Mouse (Mus musculus): ENCODE data around the gene 4930568D16Rik. TPM values are rescaled to one million over a fixed set of nuclear protein-coding genes. Genes with fewer than 3 reads are reported as not detected.
A peak's percentile ranks its signal among the peaks of the same experiment; 100 is the strongest.

The 4930568D16Rik gene
- polyA plus RNA-seq, 1 experiment, result not detected

DNA sequence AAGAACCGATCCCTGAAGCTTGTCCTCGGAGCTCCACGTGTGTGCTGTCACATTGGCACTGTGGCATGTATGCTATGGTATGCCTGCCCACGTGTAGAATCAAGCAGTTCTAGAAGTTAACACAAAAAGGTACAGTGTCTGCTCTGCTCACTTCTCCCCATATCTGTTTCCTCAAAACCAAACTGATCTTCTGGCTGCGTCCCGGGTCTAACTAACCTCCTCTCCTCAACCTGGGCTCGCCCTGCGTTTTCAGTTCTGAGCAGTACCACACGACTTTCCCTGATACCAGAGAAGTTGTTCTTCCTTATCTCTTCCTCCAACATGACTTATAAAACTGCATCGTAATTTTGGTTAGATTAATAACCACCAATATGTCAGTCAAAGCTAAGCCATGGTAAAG is 39.9 kb downstream of the 4930568D16Rik start:
- no peak for DNase-seq (ENCODE audit: low read depth in 1 of 2, low spot score in 2 of 2)
- Histone ChIP-seq H3K36me3 (ENCODE audit: control insufficient read depth, insufficient read depth, low read length) (no peaks in the 10 kb centered on the region), H3K27me3 (ENCODE audit: control insufficient read depth, insufficient read depth, low read length) (no peaks in the 10 kb centered on the region), H3K4me3 (ENCODE audit: extremely low read depth, insufficient read depth, insufficient read length) (no peak overlapping the region), H3K27ac (ENCODE audit: insufficient read depth, low read length) (peak overlapping the region; percentile 58), H3K4me1 (ENCODE audit: control insufficient read depth, insufficient read depth, insufficient read length) (peaks cover 4% of the 10 kb centered on the region)
- TF ChIP-seq POLR2A (IDR thresholded peaks at IDR 0.05; ENCODE audit: low read depth, low read length), result no peak
- TF ChIP-seq CTCF (IDR thresholded peaks at IDR 0.05; ENCODE audit: extremely low read depth, insufficient read depth, insufficient read length, insufficient replicate concordance), result no peak
- WGBS, result 20% methylated on average over 10 of the region's 10 CpGs

DNA sequence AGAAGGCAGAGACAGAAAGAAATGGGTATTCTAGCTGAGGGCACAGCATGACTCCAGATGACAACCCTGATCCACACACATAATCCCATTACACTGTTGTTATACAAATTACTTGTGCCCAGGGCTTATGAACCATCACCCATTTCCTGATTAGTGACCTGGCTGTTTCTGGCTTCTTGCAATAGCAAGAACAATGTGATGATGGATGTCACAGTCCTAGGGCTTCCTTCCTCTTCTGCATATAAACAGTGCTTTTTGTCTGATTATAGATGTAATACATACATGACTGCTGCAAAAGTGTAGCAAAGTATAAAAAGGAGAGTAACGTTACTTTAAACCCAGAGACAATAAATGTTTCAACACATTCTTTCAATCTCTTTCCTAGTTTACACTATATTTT is 40.6 kb downstream of the 4930568D16Rik start:
- TF ChIP-seq CTCF (IDR thresholded peaks at IDR 0.05; ENCODE audit: extremely low read depth, insufficient read depth, insufficient read length, insufficient replicate concordance) (no peak), POLR2A (IDR thresholded peaks at IDR 0.05; ENCODE audit: low read depth, low read length) (no peak)
- no peak for DNase-seq (ENCODE audit: low read depth in 1 of 2, low spot score in 2 of 2)
- peaks cover 2% of the 10 kb centered on the region; the same call in 1 of the 2 replicates for H3K36me3 ChIP-seq (ENCODE audit: control insufficient read depth, insufficient read depth, low read length)
- WGBS, result 58% methylated on average over 1 of the region's 1 CpGs
- H3K4me3 ChIP-seq (ENCODE audit: extremely low read depth, insufficient read depth, insufficient read length), result no peak overlapping the region
- 0 out of 2 replicates have a peak overlapping the region, but pooled peaks have one; percentile 30 for H3K27ac ChIP-seq (ENCODE audit: insufficient read depth, low read length)
- H3K27me3 ChIP-seq (ENCODE audit: control insufficient read depth, insufficient read depth, low read length), result no peaks in the 10 kb centered on the region
- H3K4me1 ChIP-seq (ENCODE audit: control insufficient read depth, insufficient read depth, insufficient read length), result peaks cover 4% of the 10 kb centered on the region

GRCm38 (mm10) chr2:35325930-35326329 is 41.6 kb downstream of the 4930568D16Rik start:
- no peak overlapping the region for H3K4me3 ChIP-seq (ENCODE audit: extremely low read depth, insufficient read depth, insufficient read length)
- 84% methylated on average over 10 of the region's 10 CpGs for WGBS
- H3K4me1 ChIP-seq (ENCODE audit: control insufficient read depth, insufficient read depth, insufficient read length), result peaks cover 4% of the 10 kb centered on the region
- TF ChIP-seq POLR2A (IDR thresholded peaks at IDR 0.05; ENCODE audit: low read depth, low read length) (no peak), CTCF (IDR thresholded peaks at IDR 0.05; ENCODE audit: extremely low read depth, insufficient read depth, insufficient read length, insufficient replicate concordance) (no peak)
- H3K27me3 ChIP-seq (ENCODE audit: control insufficient read depth, insufficient read depth, low read length), result no peaks in the 10 kb centered on the region
- no peak overlapping the region for H3K27ac ChIP-seq (ENCODE audit: insufficient read depth, low read length)
- no peak for DNase-seq (ENCODE audit: low read depth in 1 of 2, low spot score in 2 of 2)
- peaks cover 2% of the 10 kb centered on the region; the same call in 1 of the 2 replicates for H3K36me3 ChIP-seq (ENCODE audit: control insufficient read depth, insufficient read depth, low read length)

GRCm38 (mm10) chr2:35322404-35323164 is 44.9 kb downstream of the 4930568D16Rik start:
- 83% methylated on average over 10 of the region's 10 CpGs for WGBS
- Histone ChIP-seq H3K27ac (ENCODE audit: insufficient read depth, low read length) (no peak overlapping the region; the same call in 1 of the 2 replicates), H3K4me3 (ENCODE audit: extremely low read depth, insufficient read depth, insufficient read length) (no peak overlapping the region), H3K4me1 (ENCODE audit: control insufficient read depth, insufficient read depth, insufficient read length) (peaks cover 3% of the 10 kb centered on the region), H3K27me3 (ENCODE audit: control insufficient read depth, insufficient read depth, low read length) (no peaks in the 10 kb centered on the region), H3K36me3 (ENCODE audit: control insufficient read depth, insufficient read depth, low read length) (peaks cover 4% of the 10 kb centered on the region; the same call in 1 of the 2 replicates)
- no peak for DNase-seq (ENCODE audit: low read depth in 1 of 2, low spot score in 2 of 2)
- TF ChIP-seq POLR2A (IDR thresholded peaks at IDR 0.05; ENCODE audit: low read depth, low read length) (no peak), CTCF (IDR thresholded peaks at IDR 0.05; ENCODE audit: extremely low read depth, insufficient read depth, insufficient read length, insufficient replicate concordance) (no peak)

DNA sequence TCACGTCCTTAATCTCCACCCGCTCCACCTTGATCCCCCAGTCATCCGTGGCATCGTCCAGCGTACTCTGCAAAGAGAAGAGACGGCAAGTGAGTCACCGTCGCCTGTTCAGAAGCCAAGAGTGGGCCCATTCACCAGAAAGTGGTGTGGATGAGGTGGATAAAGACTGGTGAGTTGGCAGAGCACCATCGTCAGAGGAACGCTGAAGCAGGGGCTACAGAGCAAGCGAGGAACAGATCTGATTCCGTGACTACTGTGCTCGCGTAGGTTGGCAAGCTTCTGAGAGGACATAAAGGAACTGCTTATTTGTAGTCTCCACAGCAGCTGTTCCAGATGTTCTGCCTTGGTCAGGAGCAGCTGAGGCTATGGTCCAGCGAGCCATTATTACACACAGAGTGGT is 47.1 kb downstream of the 4930568D16Rik start:
- H3K27ac ChIP-seq (ENCODE audit: insufficient read depth, low read length), result no peak overlapping the region
- TF ChIP-seq CTCF (IDR thresholded peaks at IDR 0.05; ENCODE audit: extremely low read depth, insufficient read depth, insufficient read length, insufficient replicate concordance) (no peak), POLR2A (IDR thresholded peaks at IDR 0.05; ENCODE audit: low read depth, low read length) (no peak)
- no peak for DNase-seq (ENCODE audit: low read depth in 1 of 2, low spot score in 2 of 2)
- WGBS, result 96% methylated on average over 15 of the region's 15 CpGs
- no peaks in the 10 kb centered on the region for H3K27me3 ChIP-seq (ENCODE audit: control insufficient read depth, insufficient read depth, low read length)
- H3K36me3 ChIP-seq (ENCODE audit: control insufficient read depth, insufficient read depth, low read length), result peaks cover 5% of the 10 kb centered on the region; the same call in 1 of the 2 replicates
- no peaks in the 10 kb centered on the region for H3K4me1 ChIP-seq (ENCODE audit: control insufficient read depth, insufficient read depth, insufficient read length)
- H3K4me3 ChIP-seq (ENCODE audit: extremely low read depth, insufficient read depth, insufficient read length), result no peak overlapping the region

DNA sequence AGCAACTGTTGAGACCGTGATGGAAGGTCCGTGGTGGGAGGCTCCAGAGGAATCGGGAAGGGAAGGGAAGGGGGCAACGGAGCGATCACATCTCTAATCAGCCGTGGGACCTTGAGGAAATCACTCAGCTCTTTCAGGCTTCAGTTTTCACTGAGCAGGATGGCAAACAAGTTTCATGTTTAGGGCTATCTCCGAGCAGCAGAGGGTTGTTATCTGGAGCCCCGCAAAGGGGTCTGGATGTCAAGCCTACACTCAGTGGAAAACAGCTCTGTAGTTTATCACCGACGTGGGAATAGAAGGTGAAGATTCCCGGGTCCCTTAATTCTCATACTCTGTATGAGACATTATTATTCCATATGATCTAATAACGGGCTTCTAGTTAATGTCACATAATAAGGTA is 49.1 kb downstream of the 4930568D16Rik start:
- H3K27me3 ChIP-seq (ENCODE audit: control insufficient read depth, insufficient read depth, low read length), result no peaks in the 10 kb centered on the region
- peaks cover 5% of the 10 kb centered on the region; the same call in 1 of the 2 replicates for H3K36me3 ChIP-seq (ENCODE audit: control insufficient read depth, insufficient read depth, low read length)
- no peak overlapping the region for H3K27ac ChIP-seq (ENCODE audit: insufficient read depth, low read length)
- H3K4me1 ChIP-seq (ENCODE audit: control insufficient read depth, insufficient read depth, insufficient read length), result no peaks in the 10 kb centered on the region
- H3K4me3 ChIP-seq (ENCODE audit: extremely low read depth, insufficient read depth, insufficient read length), result no peak overlapping the region
- whole genome bisulfite sequencing, result 88% methylated on average over 12 of the region's 12 CpGs
- DNase-seq (ENCODE audit: low read depth in 1 of 2, low spot score in 2 of 2), result no peak
- TF ChIP-seq CTCF (IDR thresholded peaks at IDR 0.05; ENCODE audit: extremely low read depth, insufficient read depth, insufficient read length, insufficient replicate concordance), result no peak
- TF ChIP-seq POLR2A (IDR thresholded peaks at IDR 0.05; ENCODE audit: low read depth, low read length), result no peak

DNA sequence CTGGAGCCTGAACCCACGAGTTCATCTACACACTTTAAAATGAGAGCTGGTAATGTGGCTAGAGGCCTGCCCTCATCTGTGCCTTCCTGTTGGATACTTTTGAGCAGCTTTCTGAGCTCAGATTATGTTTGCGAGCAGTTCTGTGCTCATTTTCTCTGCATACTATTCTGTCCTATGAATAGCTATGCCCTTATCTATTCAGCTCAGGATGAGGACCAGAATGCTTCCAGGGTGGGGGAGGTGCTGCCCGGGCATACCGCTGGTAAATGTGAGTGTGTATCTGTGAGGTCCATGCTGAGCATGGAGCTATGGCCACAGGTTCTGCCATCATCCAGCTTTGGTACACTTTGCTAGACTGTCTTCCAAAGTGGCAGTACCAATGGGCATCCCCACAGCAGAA is 49.9 kb downstream of the 4930568D16Rik start:
- DNase-seq (ENCODE audit: low read depth in 1 of 2, low spot score in 2 of 2), result no peak
- peaks cover 5% of the 10 kb centered on the region; the same call in 1 of the 2 replicates for H3K36me3 ChIP-seq (ENCODE audit: control insufficient read depth, insufficient read depth, low read length)

More for the DNA sequence above, 49.9 kb downstream of the 4930568D16Rik start:
- no peak overlapping the region for H3K4me3 ChIP-seq (ENCODE audit: extremely low read depth, insufficient read depth, insufficient read length)
- no peaks in the 10 kb centered on the region for H3K27me3 ChIP-seq (ENCODE audit: control insufficient read depth, insufficient read depth, low read length)
- H3K27ac ChIP-seq (ENCODE audit: insufficient read depth, low read length), result no peak overlapping the region
- H3K4me1 ChIP-seq (ENCODE audit: control insufficient read depth, insufficient read depth, insufficient read length), result no peaks in the 10 kb centered on the region
- TF ChIP-seq POLR2A (IDR thresholded peaks at IDR 0.05; ENCODE audit: low read depth, low read length), result no peak
- no peak for TF ChIP-seq CTCF (IDR thresholded peaks at IDR 0.05; ENCODE audit: extremely low read depth, insufficient read depth, insufficient read length, insufficient replicate concordance)
- 80% methylated on average over 4 of the region's 4 CpGs for WGBS
